Mouse (Mus musculus) left cerebral cortex, adult 9 months (tissue): ENCODE data around the gene Aldh6a1.

Experiments
- DNase-seq, 2 experiments: peaks; one replicate each; pipeline ENCODE4 v3.0.0; 2022; ENCODE audit warnings: low spot score in 2 of 2

Gene Aldh6a1

DNA sequence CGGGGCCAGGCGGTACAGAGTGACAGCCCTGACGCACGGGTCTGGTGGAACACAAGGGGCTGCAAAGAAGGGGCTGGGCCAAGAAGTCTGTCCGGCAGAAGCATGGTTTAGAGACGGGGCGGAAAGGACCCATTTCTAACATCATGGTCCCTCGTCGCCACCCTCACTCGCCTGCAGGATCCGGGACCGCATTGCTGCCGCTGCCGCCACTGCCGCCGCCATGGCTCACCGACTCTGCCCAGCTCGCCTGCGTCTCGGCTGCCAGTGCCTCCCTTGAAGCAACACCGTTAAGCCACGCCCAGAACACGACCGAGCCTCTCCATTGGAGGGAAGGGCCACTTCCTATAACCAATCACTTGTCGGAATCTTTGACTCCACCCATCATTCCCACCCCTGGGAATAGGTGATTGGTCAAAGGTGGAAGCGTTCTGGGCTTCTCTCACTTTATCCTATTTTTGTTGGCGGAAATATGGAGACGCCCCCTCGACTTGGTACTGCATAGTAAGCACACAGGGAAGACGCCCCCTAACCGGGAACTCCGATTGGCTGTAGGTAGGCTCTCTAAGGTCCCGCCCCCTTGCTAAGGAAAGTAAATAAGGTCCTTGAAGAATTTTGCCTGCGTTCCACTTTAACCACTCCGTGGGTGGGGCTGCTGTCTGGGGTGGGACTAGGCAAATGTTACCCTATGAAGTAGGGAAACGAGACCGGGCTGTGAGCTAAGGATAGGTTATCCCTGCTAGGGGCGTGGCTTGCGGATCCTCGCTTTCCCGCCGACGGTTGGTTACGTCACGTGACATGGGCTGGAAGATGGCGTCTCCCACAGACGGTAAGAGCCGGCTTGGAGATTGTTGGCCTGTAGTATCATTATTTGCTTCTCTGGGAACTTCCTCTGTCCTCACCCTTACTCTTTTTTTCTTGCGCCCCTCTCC is at the start of gene Aldh6a1, which contains the start of gene Lin52:
Gene Aldh6a1 (minus strand): TSS at position 287 of the 929 bp plus-strand sequence.
Gene Lin52 (plus strand): TSS at position 705 of the 929 bp plus-strand sequence.
- DNase-seq = peak; percentile 99

DNA sequence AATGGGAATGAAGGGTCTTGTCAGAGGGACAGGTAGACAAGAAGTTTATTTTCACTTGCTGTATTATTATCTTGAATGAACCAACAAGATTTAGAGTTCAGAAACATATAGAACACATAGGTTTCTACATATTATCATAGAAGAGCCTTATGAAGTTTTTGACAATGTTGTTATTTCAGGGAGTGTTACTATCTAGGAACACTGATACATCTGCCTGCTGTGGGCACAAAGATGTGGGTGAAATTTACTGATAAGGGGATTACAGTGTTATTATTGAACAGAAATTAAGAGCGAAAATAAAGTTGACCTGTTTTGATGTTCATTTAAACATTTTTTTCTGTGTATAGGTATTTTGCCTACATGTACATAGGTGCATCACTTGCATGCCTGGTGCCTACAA is 46.0 kb upstream of the Aldh6a1 start:
- no peak for DNase-seq

GRCm38 (mm10) chr12:84487324-84488056 is 36.7 kb upstream of the Aldh6a1 start:
- DNase-seq = peak in 1 of 2 experiments; percentile 5

GRCm38 (mm10) chr12:84482778-84483585 is 32.2 kb upstream of the Aldh6a1 start:
- DNase-seq = no peak

GRCm38 (mm10) chr12:84481251-84481650 is 30.4 kb upstream of the Aldh6a1 start:
- no peak for DNase-seq

- DNase-seq = no peak
Observed at GRCm38 (mm10) chr12:84478937-84479336, 28.1 kb upstream of the Aldh6a1 start.

GRCm38 (mm10) chr12:84468701-84469100 is 17.9 kb upstream of the Aldh6a1 start:
- peak in 1 of 2 experiments; percentile 15 for DNase-seq

GRCm38 (mm10) chr12:84462856-84463255 is 12.1 kb upstream of the Aldh6a1 start:
- DNase-seq = no peak

DNA sequence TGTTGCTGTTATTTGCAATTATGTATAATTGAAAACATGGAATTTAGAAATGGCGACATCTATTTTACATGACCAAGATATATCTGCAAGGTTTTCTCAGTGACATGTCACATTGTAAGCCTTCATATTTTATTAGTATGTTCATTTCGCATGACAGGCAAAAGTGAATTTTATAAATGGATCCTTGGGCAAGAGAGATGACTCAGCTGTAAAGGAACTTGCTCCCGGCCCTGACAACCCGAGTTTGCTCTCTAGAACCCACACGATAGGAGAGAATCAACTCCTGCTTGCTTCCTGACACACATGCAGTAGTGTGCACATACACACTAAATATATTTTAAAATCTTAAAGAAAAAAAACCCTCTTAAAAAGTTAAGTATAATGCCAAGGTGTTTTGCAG is 10.6 kb upstream of the Aldh6a1 start:
- DNase-seq = no peak

GRCm38 (mm10) chr12:84459845-84460244 is 9.0 kb upstream of the Aldh6a1 start:
- no peak for DNase-seq

GRCm38 (mm10) chr12:84456911-84457310 is 6.1 kb upstream of the Aldh6a1 start:
- DNase-seq = no peak

DNA sequence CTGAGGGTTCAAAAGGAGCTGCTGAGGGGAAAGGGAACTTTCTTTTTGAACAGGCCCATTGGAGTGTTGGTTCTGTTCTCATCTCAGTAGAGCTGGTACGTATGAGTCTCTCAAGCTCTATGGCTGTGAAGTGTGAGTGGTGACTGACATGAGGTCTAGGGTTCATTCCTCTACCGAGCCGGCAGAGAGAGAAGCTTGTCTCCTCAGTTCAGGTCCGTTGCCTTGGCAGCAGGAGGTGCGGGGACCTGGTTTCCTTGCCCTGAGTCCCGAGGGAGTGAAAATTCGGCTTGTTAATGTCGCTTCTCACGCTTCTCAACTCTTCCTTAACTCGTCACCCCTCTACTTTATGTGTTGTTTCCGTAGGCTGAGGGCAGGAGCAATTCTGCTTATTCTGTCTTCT is 997 bp upstream of the Aldh6a1 start:
- DNase-seq = peak in 1 of 2 experiments; percentile 14

GRCm38 (mm10) chr12:84450351-84450717 is 470 bp downstream of the Aldh6a1 start:
- DNase-seq = peak in 1 of 2 experiments; percentile 33

DNA sequence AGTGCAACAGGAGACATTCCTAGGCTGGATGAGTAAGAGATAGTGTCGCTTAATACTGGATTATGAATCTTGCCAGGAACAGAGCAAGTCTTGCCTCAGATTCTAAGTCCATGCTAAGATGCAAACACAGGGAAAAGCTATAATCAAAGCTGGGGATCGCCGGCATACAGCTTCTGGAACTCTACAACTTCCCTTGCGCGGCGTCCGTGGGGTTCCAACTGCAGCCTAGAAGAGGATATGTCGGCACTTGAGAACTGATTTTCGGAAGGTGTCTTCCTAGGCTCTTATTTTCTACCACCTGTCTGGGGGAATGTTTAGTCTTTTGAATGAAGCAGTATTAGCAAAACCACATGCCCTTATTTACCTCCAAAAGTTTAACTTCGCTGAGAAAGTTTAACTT is 917 bp downstream of the Aldh6a1 start:
- no peak for DNase-seq

GRCm38 (mm10) chr12:84448181-84448580 is 2.6 kb downstream of the Aldh6a1 start:
- no peak for DNase-seq

DNA sequence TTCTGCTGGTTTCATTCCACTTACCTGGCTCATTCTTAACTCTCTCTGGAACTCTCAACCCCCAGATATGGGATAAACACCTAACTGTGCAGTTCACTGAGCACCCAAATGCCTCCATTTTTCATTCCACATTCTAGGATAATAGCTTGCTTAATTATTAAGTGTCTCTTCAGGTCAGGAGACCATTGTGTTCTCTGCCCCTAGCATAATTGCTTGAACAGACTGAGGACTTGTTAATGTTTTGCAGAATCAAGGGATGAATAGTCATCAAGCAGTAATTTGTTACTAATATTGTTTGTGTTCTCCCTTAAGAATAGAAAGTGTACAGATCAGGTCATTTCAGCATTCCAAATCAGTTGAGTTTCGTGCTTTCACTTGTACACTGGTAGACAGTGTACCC is 3.4 kb downstream of the Aldh6a1 start:
- DNase-seq = no peak

- DNase-seq = no peak
Observed at GRCm38 (mm10) chr12:84442526-84442925, 8.3 kb downstream of the Aldh6a1 start.

GRCm38 (mm10) chr12:84438697-84439096 is 12.1 kb downstream of the Aldh6a1 start:
- no peak for DNase-seq

- DNase-seq = no peak
Observed at GRCm38 (mm10) chr12:84429825-84430224, 21.0 kb downstream of the Aldh6a1 start.

- DNase-seq = no peak
Observed at GRCm38 (mm10) chr12:84423990-84424389, 26.8 kb downstream of the Aldh6a1 start.

- no peak for DNase-seq
Observed at GRCm38 (mm10) chr12:84417605-84417922, 33.2 kb downstream of the Aldh6a1 start.
